Mouse (Mus musculus) heart, embryonic 16.5 days (tissue): ENCODE data around the gene Sae1. TPM values are rescaled to one million over a fixed set of nuclear protein-coding genes. Genes with fewer than 3 reads are reported as not detected.

Experiments used
- ATAC-seq: fragments of 200-750 bp; cut with Nextera tagmentation; replicated peaks from 2 replicates; pipeline ENCODE4 v1.8.0; 2017; ENCODE audit warnings: moderate number of reproducible peaks; ENCODE audit not compliant: insufficient read depth, low FRiP score; ENCODE audit errors: extremely low read depth
- H3K27ac ChIP-seq: fragments of 300-500 bp; sonication (generic); 2 replicates; pipeline ENCODE4 v1.5.1; 2014; ENCODE audit warnings: mild to moderate bottlenecking, low read length, control low read depth, moderate library complexity
- H3K27me3 ChIP-seq: fragments of 300-500 bp; sonication (generic); 2 replicates; pipeline ENCODE4 v1.6.1; 2014; ENCODE audit warnings: low read length, mixed read lengths; ENCODE audit not compliant: control insufficient read depth, insufficient read depth
- H3K36me3 ChIP-seq: fragments of 300-500 bp; sonication (generic); 2 replicates; pipeline ENCODE4 v1.6.1; 2014; ENCODE audit not compliant: control insufficient read depth, insufficient read depth
- H3K4me1 ChIP-seq: fragments of 300-500 bp; sonication (generic); 2 replicates; pipeline ENCODE4 v1.6.1; 2014; ENCODE audit warnings: low read length, mixed read lengths; ENCODE audit not compliant: control insufficient read depth, insufficient read depth
- H3K4me2 ChIP-seq: fragments of 300-500 bp; sonication (generic); 2 replicates; pipeline ENCODE4 v1.6.1; 2014; ENCODE audit warnings: low read depth, mild to moderate bottlenecking, control low read depth, low read length
- H3K4me3 ChIP-seq: fragments of 300-500 bp; sonication (generic); 2 replicates; pipeline ENCODE4 v1.5.1; 2014; ENCODE audit warnings: mild to moderate bottlenecking, control low read depth, low read length
- H3K9ac ChIP-seq: fragments of 300-500 bp; sonication (generic); 2 replicates; pipeline ENCODE4 v1.6.1; 2014; ENCODE audit warnings: low read length, control low read depth
- H3K9me3 ChIP-seq: fragments of 300-500 bp; sonication (generic); replicated peaks from 2 replicates; pipeline ENCODE4 v1.6.1; 2016; ENCODE audit warnings: low read length; ENCODE audit not compliant: control insufficient read depth
- WGBS: fragments of 180-500 bp; shearing (Covaris S2); extraction: QIAGEN DNeasy Blood & Tissue Kit; methylation state at CpG from one replicate; pipeline ENCODE4 v1.1.7; 2014; 5-methylcytosine and 5-hydroxymethylcytosine counted together
- polyA plus RNA-seq: library from polyadenylated mRNA; unstranded; fragments of >200 nt; fragmentation: Nextera tagmentation; extraction: Ambion mirVana; gene quantifications from 2 replicates; pipeline ENCODE4 v1.2.1, GENCODE M21; 2015

Gene Sae1
- polyA plus RNA-seq, 1 experiment from 2014 or later: 235 TPM

DNA sequence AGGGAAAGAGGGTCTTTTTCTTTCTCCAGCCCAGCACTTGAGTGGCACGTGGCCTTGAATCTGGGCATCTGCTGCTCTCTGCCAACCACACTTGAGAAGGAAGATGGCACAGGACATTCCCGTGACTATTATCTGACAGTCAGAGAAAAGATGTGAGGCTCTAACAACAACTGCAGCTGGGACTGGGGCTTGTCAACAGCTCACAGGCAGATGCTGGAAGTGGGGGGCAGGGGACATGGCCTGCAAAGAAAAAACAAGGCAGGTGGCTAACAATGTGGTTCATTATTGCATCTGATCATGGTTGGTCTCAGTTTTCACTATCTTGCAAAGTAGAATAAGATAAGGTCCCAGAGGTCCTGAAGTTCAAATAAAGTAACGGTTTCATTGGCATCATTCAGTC lies 43.0 kb downstream of the Sae1 start:
- Histone ChIP-seq H3K4me1 (peaks cover 9% of the 10 kb centered on the region), H3K27ac (no peak overlapping the region), H3K4me2 (no peak overlapping the region), H3K9me3 (no peaks in the 10 kb centered on the region), H3K36me3 (peaks cover 12% of the 10 kb centered on the region), H3K9ac (no peak overlapping the region), H3K27me3 (no peaks in the 10 kb centered on the region), H3K4me3 (no peak overlapping the region)
- WGBS: 66% methylated on average over 3 of the region's 3 CpGs
- ATAC-seq: no peak

- no peak for ATAC-seq
- Histone ChIP-seq H3K9ac (no peak overlapping the region), H3K4me1 (no peaks in the 10 kb centered on the region; the same call in 1 of the 2 replicates), H3K9me3 (no peaks in the 10 kb centered on the region), H3K27me3 (no peaks in the 10 kb centered on the region), H3K4me3 (no peak overlapping the region), H3K36me3 (peaks cover 21% of the 10 kb centered on the region; the same call in 1 of the 2 replicates), H3K4me2 (no peak overlapping the region), H3K27ac (no peak overlapping the region)
- WGBS: 79% methylated on average over 2 of the region's 2 CpGs
Observed at GRCm38 (mm10) chr7:16337733-16338132, 49.9 kb downstream of the Sae1 start.

DNA sequence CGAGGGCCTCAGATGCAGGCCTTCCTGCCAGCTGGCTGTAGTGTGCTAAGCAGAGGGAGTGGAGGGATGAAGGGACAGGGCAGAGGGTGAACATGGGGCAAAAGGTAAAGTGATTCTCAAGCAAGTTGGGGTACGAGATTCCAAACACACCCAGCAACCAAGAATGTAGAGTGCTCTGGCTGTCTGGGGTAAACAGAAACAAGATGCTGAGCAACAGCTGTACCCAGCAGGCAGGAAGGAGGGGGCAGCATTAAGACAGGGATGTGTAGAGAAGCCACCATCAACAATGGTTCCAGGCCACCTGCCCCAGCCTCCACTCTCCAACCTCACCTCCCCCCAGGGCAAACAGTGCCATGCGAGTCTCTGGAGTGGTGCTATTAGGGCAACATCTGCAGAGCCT lies 58.5 kb downstream of the Sae1 start:
- Histone ChIP-seq H3K27me3 (no peaks in the 10 kb centered on the region), H3K9ac (no peak overlapping the region), H3K9me3 (no peaks in the 10 kb centered on the region), H3K27ac (no peak overlapping the region), H3K4me2 (no peak overlapping the region), H3K4me3 (no peak overlapping the region), H3K4me1 (peaks cover 5% of the 10 kb centered on the region), H3K36me3 (peaks cover 31% of the 10 kb centered on the region)
- WGBS: 81% methylated on average over 3 of the region's 3 CpGs
- no peak for ATAC-seq

DNA sequence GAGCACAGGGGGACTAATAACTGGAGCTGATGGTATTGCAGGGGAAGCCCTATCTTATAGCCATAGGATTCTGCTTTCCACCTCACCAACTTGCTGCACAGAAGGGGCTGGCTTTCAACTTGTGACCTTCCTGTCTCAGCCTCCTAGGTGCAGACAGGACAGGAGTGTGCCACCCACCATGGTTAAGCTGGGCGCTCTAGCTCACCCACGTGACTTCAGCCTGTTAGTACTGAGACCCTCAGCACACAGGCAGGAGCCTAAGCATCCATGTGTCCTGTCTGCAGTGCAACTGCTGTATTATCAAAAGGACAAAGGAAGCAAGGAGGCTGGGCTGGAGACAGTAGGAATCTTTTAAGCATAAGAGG lies 61.0 kb downstream of the Sae1 start:
- 82% methylated on average over 2 of the region's 2 CpGs for WGBS
- no peak overlapping the region for H3K4me3 ChIP-seq
- H3K9ac ChIP-seq: no peak overlapping the region
- no peak for ATAC-seq
- no peaks in the 10 kb centered on the region for H3K9me3 ChIP-seq
- peaks cover 27% of the 10 kb centered on the region for H3K36me3 ChIP-seq
- no peaks in the 10 kb centered on the region for H3K27me3 ChIP-seq
- H3K4me1 ChIP-seq: peaks cover 5% of the 10 kb centered on the region
- H3K4me2 ChIP-seq: no peak overlapping the region
- H3K27ac ChIP-seq: peak overlapping the region; percentile 91; the same call in 1 of the 2 replicates

- H3K4me1 ChIP-seq: peaks cover 5% of the 10 kb centered on the region
- no peaks in the 10 kb centered on the region for H3K9me3 ChIP-seq
- H3K27me3 ChIP-seq: no peaks in the 10 kb centered on the region
- H3K4me3 ChIP-seq: no peak overlapping the region
- H3K9ac ChIP-seq: peak overlapping the region; percentile 65
- H3K4me2 ChIP-seq: no peak overlapping the region
- peak; percentile 83 for ATAC-seq
- WGBS: 19% methylated on average over 8 of the region's 8 CpGs
- H3K36me3 ChIP-seq: peaks cover 27% of the 10 kb centered on the region
- peak overlapping the region; percentile 91 for H3K27ac ChIP-seq
Observed at GRCm38 (mm10) chr7:16325920-16326606, 61.5 kb downstream of the Sae1 start.

DNA sequence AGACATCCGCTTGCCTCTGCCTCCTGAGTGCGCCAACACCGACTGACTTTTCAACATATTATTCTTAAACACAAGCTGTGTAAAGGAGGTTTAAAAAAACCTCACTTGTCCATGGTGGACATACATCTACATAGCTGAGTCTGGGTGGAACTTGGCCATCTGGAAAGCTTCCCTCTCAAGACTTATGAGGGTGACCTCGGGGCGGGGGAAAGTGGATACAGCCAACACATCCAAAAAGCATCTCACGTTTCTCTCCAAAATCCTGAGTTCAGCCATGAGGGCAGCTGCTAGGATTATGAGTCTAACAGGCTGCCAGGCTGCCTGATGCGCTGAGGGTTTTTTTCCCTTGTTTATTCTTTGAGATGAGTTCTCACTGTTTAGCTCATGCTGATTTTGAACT lies 62.9 kb downstream of the Sae1 start:
- 83% methylated on average over 7 of the region's 7 CpGs for WGBS
- Histone ChIP-seq H3K4me3 (no peak overlapping the region), H3K9ac (no peak overlapping the region), H3K27me3 (no peaks in the 10 kb centered on the region), H3K9me3 (no peaks in the 10 kb centered on the region), H3K4me2 (no peak overlapping the region), H3K4me1 (peaks cover 5% of the 10 kb centered on the region), H3K27ac (no peak overlapping the region), H3K36me3 (peaks cover 17% of the 10 kb centered on the region)
- no peak for ATAC-seq

DNA sequence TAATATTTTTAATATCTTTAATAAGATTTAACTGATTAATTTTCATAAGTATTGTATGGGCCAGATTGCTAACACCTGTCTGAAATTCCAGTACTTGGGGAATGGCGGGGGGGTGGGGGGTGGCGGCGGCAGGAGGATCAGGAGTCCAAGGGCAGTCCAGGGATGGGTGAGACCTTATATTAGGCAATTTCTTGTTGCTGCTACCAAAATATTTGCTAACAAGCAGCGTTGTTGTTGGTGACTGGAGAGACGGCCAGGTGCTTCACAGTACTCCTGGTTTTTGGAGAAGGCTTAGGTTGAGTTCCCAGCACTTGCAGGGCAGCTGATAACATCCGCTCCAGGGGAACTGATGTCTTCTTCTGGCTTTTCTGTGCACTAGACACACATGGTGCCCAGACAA lies 67.1 kb downstream of the Sae1 start:
- 85% methylated on average over 6 of the region's 6 CpGs for WGBS
- no peak for ATAC-seq
- Histone ChIP-seq H3K36me3 (0 out of 2 replicates have a peak, but pooled peaks cover 3% of the 10 kb centered on the region), H3K4me2 (no peak overlapping the region), H3K4me1 (no peaks in the 10 kb centered on the region), H3K9me3 (no peaks in the 10 kb centered on the region), H3K27me3 (no peaks in the 10 kb centered on the region), H3K4me3 (no peak overlapping the region), H3K9ac (no peak overlapping the region), H3K27ac (no peak overlapping the region)

DNA sequence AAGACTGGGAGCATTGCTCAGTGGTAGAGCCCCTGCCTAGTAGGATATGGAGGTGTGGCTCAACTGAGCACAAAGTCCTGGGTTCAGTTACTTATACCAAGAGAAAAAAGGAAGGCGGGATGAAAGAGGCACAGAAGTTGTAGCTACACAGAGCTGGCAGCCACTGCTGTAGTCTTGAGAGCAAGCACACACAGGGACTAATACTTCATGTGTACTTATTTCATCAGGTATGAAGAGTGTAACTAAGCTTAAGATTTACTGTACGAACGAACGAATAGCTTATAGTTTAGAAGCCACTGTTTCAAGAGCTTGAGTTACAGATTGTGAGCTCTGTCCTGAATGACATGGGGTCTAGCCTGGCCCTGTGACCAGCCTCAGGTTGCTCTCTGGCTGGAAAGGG lies 68.4 kb downstream of the Sae1 start:
- Histone ChIP-seq H3K9me3 (no peaks in the 10 kb centered on the region), H3K4me2 (no peak overlapping the region), H3K27me3 (no peaks in the 10 kb centered on the region), H3K4me3 (no peak overlapping the region), H3K4me1 (peaks cover 3% of the 10 kb centered on the region), H3K36me3 (0 out of 2 replicates have a peak, but pooled peaks cover 3% of the 10 kb centered on the region), H3K9ac (no peak overlapping the region), H3K27ac (no peak overlapping the region)
- no peak for ATAC-seq
- 85% methylated on average over 4 of the region's 4 CpGs for WGBS

DNA sequence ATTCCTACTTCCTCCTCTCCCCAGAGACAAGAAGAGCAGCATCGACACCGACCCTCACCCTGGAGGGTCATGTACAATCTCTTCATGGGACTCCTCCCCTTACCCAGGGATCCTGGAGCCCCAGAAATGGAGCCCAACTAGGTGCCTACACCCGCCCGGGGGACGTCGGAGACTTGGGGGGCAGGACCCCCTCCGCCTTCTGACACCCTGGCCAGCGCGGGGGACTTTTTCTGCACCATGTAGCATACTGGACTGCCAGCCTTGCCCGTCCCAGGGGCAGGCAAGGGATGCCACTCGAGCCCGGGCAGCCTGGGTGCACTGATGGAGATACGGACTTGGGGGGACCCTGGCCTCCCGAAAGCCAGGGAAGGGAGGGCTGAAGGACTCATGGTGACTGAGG lies 70.5 kb downstream of the Sae1 start:
- 80% methylated on average over 14 of the region's 14 CpGs for WGBS

More for the DNA sequence above, 70.5 kb downstream of the Sae1 start:
- ATAC-seq: no peak
- H3K27ac ChIP-seq: no peak overlapping the region
- H3K27me3 ChIP-seq: no peaks in the 10 kb centered on the region
- H3K9me3 ChIP-seq: no peaks in the 10 kb centered on the region
- H3K9ac ChIP-seq: no peak overlapping the region
- H3K4me2 ChIP-seq: no peak overlapping the region
- H3K36me3 ChIP-seq: 0 out of 2 replicates have a peak, but pooled peaks cover 3% of the 10 kb centered on the region
- no peak overlapping the region for H3K4me3 ChIP-seq
- H3K4me1 ChIP-seq: peaks cover 12% of the 10 kb centered on the region
